In genomic region chr16:10827269-10827668, GRCm38 (mm10) we compare ENCODE assay signal across 27 mouse cellular contexts. TPM values are rescaled to one million over a fixed set of nuclear protein-coding genes. Genes with fewer than 3 reads are reported as not detected.
"Had no signal": no experiment of that assay in that cellular context is flagged by ENCODE, and none has a peak within 500 bp of the region (broad histone marks: within the 10 kb centered on the region; RNA-seq: fewer than 3 reads in every experiment).

No protein-coding gene starts in this region.

- H3K9me3 ChIP-seq: limb, embryonic 10.5 days; liver, embryonic 13.5 days; midbrain, embryonic 10.5 days; neural tube, embryonic 12.5 days; neural tube, embryonic 15.5 days; stomach, embryonic 15.5 days had no signal

- H3K36me3 ChIP-seq: limb, embryonic 10.5 days; limb, embryonic 13.5 days; liver, embryonic 13.5 days; midbrain, embryonic 10.5 days; neural tube, embryonic 12.5 days; neural tube, embryonic 15.5 days; stomach, embryonic 15.5 days had no signal

- H3K4me3 ChIP-seq: limb, embryonic 10.5 days; limb, embryonic 13.5 days; liver, embryonic 13.5 days; midbrain, embryonic 10.5 days; neural tube, embryonic 12.5 days; neural tube, embryonic 15.5 days; stomach, embryonic 15.5 days had no signal

- DNase-seq: kidney, adult 18-20 months; kidney, adult 9 months; kidney, postnatal 14 days; kidney, postnatal 4 days; liver; liver, embryonic 13.5 days; lung, embryonic 14.5 days; midbrain, embryonic 14.5 days; right cerebral cortex, adult 18-20 months; right cerebral cortex, postnatal 25 days; spleen, adult 18-20 months had no signal

- H3K27ac ChIP-seq: limb, embryonic 13.5 days; liver, embryonic 13.5 days; macrophage; midbrain, embryonic 10.5 days; neural tube, embryonic 12.5 days; neural tube, embryonic 15.5 days; stomach, embryonic 15.5 days had no signal

- H3K9ac ChIP-seq: limb, embryonic 13.5 days; liver, embryonic 13.5 days; lung, embryonic 14.5 days; neural tube, embryonic 12.5 days; neural tube, embryonic 15.5 days; stomach, embryonic 15.5 days had no signal

- H3K27me3 ChIP-seq: limb, embryonic 13.5 days; liver, embryonic 13.5 days; neural tube, embryonic 12.5 days; neural tube, embryonic 15.5 days; stomach, embryonic 15.5 days had no signal

- ATAC-seq: inflammation-experienced regulatory T-cells, adult 6 months; intestine, embryonic 16.5 days; lung, postnatal 0 days had no signal

- H3K4me2 ChIP-seq: limb, embryonic 13.5 days; liver, embryonic 13.5 days; lung, embryonic 14.5 days; neural tube, embryonic 12.5 days; neural tube, embryonic 15.5 days; stomach, embryonic 15.5 days had no signal

- H3K4me1 ChIP-seq: liver, embryonic 13.5 days; midbrain, embryonic 10.5 days; neural tube, embryonic 12.5 days; neural tube, embryonic 15.5 days; stomach, embryonic 15.5 days had no signal

RNA-seq across cellular contexts. Expression of gene Rmi2, which starts 7.6 kb away (rescaled TPM):
- total RNA-seq: layer of hippocampus, adult 18-20 months had no signal

RNA-seq across cellular contexts. Expression of gene Gm11172, which starts 14.6 kb away (rescaled TPM):
- total RNA-seq: layer of hippocampus, adult 18-20 months; layer of hippocampus, postnatal 14 days; left cerebral cortex, postnatal 25 days; megakaryocyte, adult 5-6 weeks had no signal
- polyA plus RNA-seq: inflammation-experienced regulatory T-cells, adult 6 months; intestine, embryonic 16.5 days; kidney, embryonic 16.5 days; limb, embryonic 10.5 days; limb, embryonic 13.5 days; liver, embryonic 13.5 days; liver, embryonic 16.5 days; lung, embryonic 14.5 days; lung, postnatal 0 days; macrophage; midbrain, embryonic 10.5 days; midbrain, embryonic 14.5 days; neural tube, embryonic 12.5 days; neural tube, embryonic 15.5 days; stomach, embryonic 15.5 days had no signal

RNA-seq across cellular contexts. Expression of gene Prm1, which starts 21.6 kb away (rescaled TPM):
- total RNA-seq: layer of hippocampus, adult 18-20 months; layer of hippocampus, postnatal 14 days; left cerebral cortex, postnatal 25 days; megakaryocyte, adult 5-6 weeks had no signal
- polyA plus RNA-seq: intestine, embryonic 16.5 days; kidney, embryonic 16.5 days; limb, embryonic 10.5 days; liver, embryonic 13.5 days; liver, embryonic 16.5 days; lung, embryonic 14.5 days; lung, postnatal 0 days; macrophage; midbrain, embryonic 10.5 days; midbrain, embryonic 14.5 days; neural tube, embryonic 12.5 days; stomach, embryonic 15.5 days had no signal

RNA-seq across cellular contexts. Expression of gene Prm2, which starts 31.3 kb away (rescaled TPM):
- total RNA-seq: layer of hippocampus, adult 18-20 months; layer of hippocampus, postnatal 14 days; left cerebral cortex, postnatal 25 days; megakaryocyte, adult 5-6 weeks had no signal
- polyA plus RNA-seq: inflammation-experienced regulatory T-cells, adult 6 months; intestine, embryonic 16.5 days; kidney, embryonic 16.5 days; limb, embryonic 10.5 days; limb, embryonic 13.5 days; liver, embryonic 13.5 days; liver, embryonic 16.5 days; lung, embryonic 14.5 days; lung, postnatal 0 days; macrophage; midbrain, embryonic 10.5 days; midbrain, embryonic 14.5 days; neural tube, embryonic 12.5 days; neural tube, embryonic 15.5 days; stomach, embryonic 15.5 days had no signal

RNA-seq across cellular contexts. Expression of gene Prm3, which starts 36.6 kb away (rescaled TPM):
- total RNA-seq: layer of hippocampus, adult 18-20 months; layer of hippocampus, postnatal 14 days; left cerebral cortex, postnatal 25 days; megakaryocyte, adult 5-6 weeks had no signal
- polyA plus RNA-seq: inflammation-experienced regulatory T-cells, adult 6 months; intestine, embryonic 16.5 days; kidney, embryonic 16.5 days; limb, embryonic 10.5 days; limb, embryonic 13.5 days; liver, embryonic 13.5 days; liver, embryonic 16.5 days; lung, embryonic 14.5 days; lung, postnatal 0 days; macrophage; midbrain, embryonic 10.5 days; midbrain, embryonic 14.5 days; neural tube, embryonic 12.5 days; neural tube, embryonic 15.5 days; stomach, embryonic 15.5 days had no signal
